Mouse (Mus musculus) limb, embryonic 14.5 days (tissue): ENCODE data around the gene Kcnab2. TPM values are rescaled to one million over a fixed set of nuclear protein-coding genes. Genes with fewer than 3 reads are reported as not detected.

ENCODE experiments used
- ATAC-seq: fragments of 200-750 bp; cut with Nextera tagmentation; 2 replicates; pipeline ENCODE4 v1.8.0; 2017; ENCODE audit warnings: low read depth, moderate number of reproducible peaks, moderate TSS enrichment; ENCODE audit not compliant: low FRiP score
- DNase-seq: peaks from one replicate; pipeline ENCODE4 v3.0.0-alpha.2; 2015; ENCODE audit warnings: low spot score
- H3K27ac ChIP-seq: fragments of 300-500 bp; sonication (generic); replicated peaks from 2 replicates; pipeline ENCODE4 v1.5.1; 2014; ENCODE audit warnings: low read depth, mild to moderate bottlenecking, low read length, moderate library complexity, mixed read lengths
- H3K27me3 ChIP-seq: fragments of 300-500 bp; sonication (generic); 2 replicates; pipeline ENCODE4 v1.6.1; 2014; ENCODE audit warnings: low read length, mixed read lengths; ENCODE audit not compliant: control insufficient read depth, insufficient read depth
- H3K36me3 ChIP-seq: fragments of 300-500 bp; sonication (generic); 2 replicates; pipeline ENCODE4 v1.6.1; 2014; ENCODE audit warnings: mild to moderate bottlenecking, low read length, moderate library complexity, mixed read lengths; ENCODE audit not compliant: control insufficient read depth, insufficient read depth
- H3K4me1 ChIP-seq: fragments of 300-500 bp; sonication (generic); 2 replicates; pipeline ENCODE4 v1.6.1; 2014; ENCODE audit warnings: antibody characterized with exemption, low read length, mixed read lengths; ENCODE audit not compliant: control insufficient read depth, insufficient read depth
- H3K4me2 ChIP-seq: fragments of 300-500 bp; sonication (generic); replicated peaks from 2 replicates; pipeline ENCODE4 v1.6.1; 2014; ENCODE audit warnings: low read depth, mild to moderate bottlenecking, low read length, moderate library complexity; ENCODE audit not compliant: severe bottlenecking
- H3K4me3 ChIP-seq: fragments of 300-500 bp; sonication (generic); replicated peaks from 2 replicates; pipeline ENCODE4 v1.5.1; 2014; ENCODE audit warnings: low read length
- H3K9ac ChIP-seq: fragments of 300-500 bp; sonication (generic); 2 replicates; pipeline ENCODE4 v1.6.1; 2014; ENCODE audit warnings: mild to moderate bottlenecking, low read depth, low read length, moderate library complexity; ENCODE audit not compliant: severe bottlenecking
- H3K9me3 ChIP-seq: fragments of 300-500 bp; sonication (generic); 2 replicates; pipeline ENCODE4 v1.6.1; 2016; ENCODE audit warnings: low read length; ENCODE audit not compliant: control insufficient read depth
- POLR2A ChIP-seq: fragments of 200-500 bp; IDR thresholded peaks from 2 replicates; pipeline ENCODE4 v1.8.0; 2012; ENCODE audit warnings: inconsistent platforms, mild to moderate bottlenecking, moderate library complexity, borderline replicate concordance; ENCODE audit not compliant: insufficient read depth, insufficient read length; ENCODE audit errors: extremely low read depth
- WGBS: fragments of 180-500 bp; shearing (Covaris S2); extraction: QIAGEN DNeasy Blood & Tissue Kit; methylation state at CpG from one replicate; pipeline ENCODE4 v1.1.7; 2014; 5-methylcytosine and 5-hydroxymethylcytosine counted together
- polyA plus RNA-seq, 2 experiments: library from polyadenylated mRNA; depleted of rRNA in 1 of 2; stranded (reverse) in 1 of 2; unstranded in 1 of 2; fragments of >200 nt; fragmentation: Nextera tagmentation in 1 of 2; extraction: Ambion mirVana in 1 of 2; gene quantifications; 2 replicates each; pipeline versions ENCODE4 v1.2.1 to v1.2.3; 2012 to 2014

Gene Kcnab2
- polyA plus RNA-seq, 2 experiments = 4.6 to 7.2 TPM

DNA sequence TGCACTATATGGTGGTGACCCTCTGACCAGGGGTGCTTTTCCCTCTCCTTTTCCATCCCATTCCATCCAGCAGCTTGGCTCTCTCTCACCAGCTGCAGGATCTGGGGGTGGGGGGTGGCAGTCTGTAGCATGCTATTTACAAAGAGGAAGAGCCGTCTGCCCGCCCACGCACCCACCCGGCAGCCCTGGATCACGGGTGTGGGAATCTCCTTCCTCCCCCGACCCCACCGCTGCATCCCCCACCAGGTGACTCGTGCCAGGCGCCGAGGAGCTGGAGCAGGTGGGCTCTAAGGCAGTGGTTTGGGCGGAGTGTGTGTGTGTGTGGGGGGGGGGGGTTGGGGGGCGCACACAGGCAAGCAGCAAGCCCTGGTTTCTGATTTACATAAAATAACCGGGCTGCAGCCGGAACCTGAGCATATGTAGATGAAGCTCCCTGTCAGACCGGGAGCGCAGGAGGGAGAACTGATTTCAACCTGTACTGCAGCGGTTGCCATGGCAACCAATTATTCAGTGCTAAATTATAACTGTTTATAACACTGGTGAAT, 127.8 kb downstream of the Kcnab2 start:
- no peak overlapping the region for H3K4me3 ChIP-seq
- H3K4me1 ChIP-seq = no peaks in the 10 kb centered on the region
- no peaks in the 10 kb centered on the region for H3K9me3 ChIP-seq
- 7% methylated on average over 16 of the region's 17 CpGs for WGBS
- H3K27me3 ChIP-seq = peaks cover 25% of the 10 kb centered on the region
- ATAC-seq (peak; percentile 44; the same call in 1 of the 2 replicates), DNase-seq (peak; percentile 39)
- H3K36me3 ChIP-seq = no peaks in the 10 kb centered on the region
- H3K27ac ChIP-seq = no peak overlapping the region
- no peak overlapping the region for H3K4me2 ChIP-seq
- TF ChIP-seq POLR2A = no peak
- H3K9ac ChIP-seq = no peak overlapping the region

DNA sequence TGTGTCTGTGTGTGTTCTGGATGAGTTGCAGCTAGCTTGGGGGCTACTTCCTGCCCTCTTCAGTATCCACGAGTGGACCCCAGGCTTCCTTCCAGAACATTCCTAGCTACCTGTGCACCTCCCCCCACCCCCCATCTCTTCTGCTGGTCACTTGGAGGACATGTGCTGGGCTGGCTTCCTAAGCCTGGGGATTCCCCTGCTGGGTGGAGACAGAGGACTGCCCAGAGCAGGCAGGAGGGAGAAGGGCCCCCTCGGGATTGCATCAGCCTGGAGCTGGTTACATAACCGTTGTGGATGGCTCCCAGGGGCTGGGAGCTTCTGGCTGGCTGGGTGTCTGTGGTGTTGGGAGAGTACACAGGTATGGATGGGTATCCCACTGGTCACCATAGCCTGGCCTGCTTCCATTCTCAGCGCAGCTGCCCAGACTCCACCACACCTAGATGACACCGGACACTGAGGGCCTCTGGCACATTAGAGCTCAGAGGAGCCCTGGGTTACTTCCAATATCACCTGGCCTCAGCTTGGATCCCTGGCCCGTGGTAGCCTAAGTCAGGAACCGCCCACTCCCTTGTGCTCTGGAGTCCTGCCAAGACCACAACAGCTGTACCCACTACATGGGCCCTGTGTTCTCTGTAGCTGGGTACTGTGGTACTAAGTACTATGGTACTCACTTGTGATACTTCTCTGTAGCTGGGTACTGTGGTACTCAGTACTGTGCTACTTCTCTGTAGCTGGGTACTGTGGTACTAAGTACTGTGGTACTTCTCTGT, 132.4 kb downstream of the Kcnab2 start:
- 47% methylated on average over 7 of the region's 7 CpGs for WGBS
- H3K27me3 ChIP-seq = peaks cover 26% of the 10 kb centered on the region

DNA sequence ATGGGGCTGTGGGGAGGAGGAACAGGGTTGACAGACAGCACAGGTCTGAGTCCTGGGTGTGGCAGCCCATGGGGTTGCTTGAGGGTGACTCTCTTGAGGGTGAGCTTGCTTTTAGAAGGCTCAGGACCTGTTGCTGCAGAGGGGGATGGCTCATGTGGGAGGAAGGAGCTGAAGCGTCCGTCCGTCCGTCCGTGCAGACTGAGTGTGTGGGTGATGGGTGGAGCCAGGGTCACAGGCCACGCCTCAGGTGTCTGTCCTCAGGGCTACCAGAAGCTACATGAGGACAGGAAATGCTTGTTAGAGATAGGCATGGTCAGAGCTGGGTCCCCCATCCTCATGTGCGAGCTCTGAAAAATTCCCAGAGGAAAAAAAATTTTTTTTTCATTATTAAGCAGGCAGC, 133.0 kb downstream of the Kcnab2 start:
- no peak for TF ChIP-seq POLR2A
- no peaks in the 10 kb centered on the region for H3K36me3 ChIP-seq

More for the DNA sequence above, 132.4 kb downstream of the Kcnab2 start:
- no peak for TF ChIP-seq POLR2A
- ATAC-seq (no peak), DNase-seq (no peak)
- Histone ChIP-seq H3K36me3 (no peaks in the 10 kb centered on the region), H3K4me1 (no peaks in the 10 kb centered on the region), H3K9me3 (no peaks in the 10 kb centered on the region), H3K4me2 (no peak overlapping the region), H3K27ac (no peak overlapping the region), H3K9ac (no peak overlapping the region), H3K4me3 (no peak overlapping the region)

DNA sequence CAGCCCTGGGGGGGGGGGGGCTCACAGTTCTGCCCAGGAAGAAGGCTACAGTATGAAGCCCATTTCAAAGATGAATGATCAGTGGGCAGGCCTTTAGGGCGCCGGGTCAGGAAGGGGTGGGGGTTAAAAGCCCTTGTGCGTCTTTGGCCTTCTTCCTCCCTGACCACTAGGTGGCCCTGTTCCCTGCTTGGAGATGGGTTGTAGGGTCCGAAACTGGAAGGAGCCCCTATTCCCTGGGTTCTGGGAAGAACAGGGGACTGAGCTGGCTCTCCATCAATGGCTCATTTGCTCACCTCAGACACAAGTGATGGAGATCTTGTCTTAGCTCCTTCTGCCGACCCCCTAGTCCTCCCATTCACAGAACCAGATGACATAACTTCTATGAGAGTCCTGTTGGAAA, 134.4 kb downstream of the Kcnab2 start:
- no peak for DNase-seq
- H3K4me3 ChIP-seq = no peak overlapping the region
- no peak for TF ChIP-seq POLR2A
- H3K4me2 ChIP-seq = no peak overlapping the region
- peaks cover 34% of the 10 kb centered on the region for H3K27me3 ChIP-seq
- 12% methylated on average over 5 of the region's 5 CpGs for WGBS
- H3K9ac ChIP-seq = no peak overlapping the region
- no peak for ATAC-seq
- H3K27ac ChIP-seq = no peak overlapping the region
- no peaks in the 10 kb centered on the region for H3K9me3 ChIP-seq
- peaks cover 8% of the 10 kb centered on the region for H3K4me1 ChIP-seq
- no peaks in the 10 kb centered on the region for H3K36me3 ChIP-seq

More for the DNA sequence above, 133.0 kb downstream of the Kcnab2 start:
- H3K9ac ChIP-seq = no peak overlapping the region
- H3K27ac ChIP-seq = no peak overlapping the region
- H3K9me3 ChIP-seq = no peaks in the 10 kb centered on the region
- H3K4me2 ChIP-seq = no peak overlapping the region
- H3K4me1 ChIP-seq = peaks cover under 1% of the 10 kb centered on the region
- peaks cover 26% of the 10 kb centered on the region for H3K27me3 ChIP-seq
- H3K4me3 ChIP-seq = no peak overlapping the region
- no peak for DNase-seq
- WGBS = 61% methylated on average over 7 of the region's 7 CpGs
- ATAC-seq = no peak

Other genes starting within 250 kb of the Kcnab2 start
- gene Gpr153, start 203.6 kb downstream of the Kcnab2 start, polyA plus RNA-seq (2012; rRNA removed) = 56.5 and 79.5 TPM in 2 replicates
- 28.6 and 33.0 TPM in 2 replicates for gene Gpr153, start 203.6 kb downstream of the Kcnab2 start, polyA plus RNA-seq (2014; fragmentation: Nextera tagmentation; extraction: Ambion mirVana)
- 0.03 and 0.13 TPM in 2 replicates for gene Hes3, start 186.2 kb downstream of the Kcnab2 start, polyA plus RNA-seq (2012; rRNA removed)
- not detected in 2 replicates for gene Hes3, start 186.2 kb downstream of the Kcnab2 start, polyA plus RNA-seq (2014; fragmentation: Nextera tagmentation; extraction: Ambion mirVana)
- gene Icmt, start 180.6 kb downstream of the Kcnab2 start, polyA plus RNA-seq (2012; rRNA removed) = 26.6 and 30.7 TPM in 2 replicates
- 27.6 and 32.7 TPM in 2 replicates for gene Icmt, start 180.6 kb downstream of the Kcnab2 start, polyA plus RNA-seq (2014; fragmentation: Nextera tagmentation; extraction: Ambion mirVana)
- 0.92 and 1.1 TPM in 2 replicates for gene Rnf207, start 158.9 kb downstream of the Kcnab2 start, polyA plus RNA-seq (2012; rRNA removed)
- 0.39 and 0.50 TPM in 2 replicates for gene Rnf207, start 158.9 kb downstream of the Kcnab2 start, polyA plus RNA-seq (2014; fragmentation: Nextera tagmentation; extraction: Ambion mirVana)
- gene Rpl22, start 152.1 kb downstream of the Kcnab2 start, polyA plus RNA-seq (2012; rRNA removed) = 296 and 760 TPM in 2 replicates
- 422 and 460 TPM in 2 replicates for gene Rpl22, start 152.1 kb downstream of the Kcnab2 start, polyA plus RNA-seq (2014; fragmentation: Nextera tagmentation; extraction: Ambion mirVana)
- gene Chd5, start 139.2 kb downstream of the Kcnab2 start, polyA plus RNA-seq (2012; rRNA removed) = 0.72 and 0.83 TPM in 2 replicates
- 0.07 and 0.54 TPM in 2 replicates for gene Chd5, start 139.2 kb downstream of the Kcnab2 start, polyA plus RNA-seq (2014; fragmentation: Nextera tagmentation; extraction: Ambion mirVana)
- gene Nphp4, start 1.2 kb downstream of the Kcnab2 start, polyA plus RNA-seq (2012; rRNA removed) = 4.6 and 6.9 TPM in 2 replicates
- gene Nphp4, start 1.2 kb downstream of the Kcnab2 start, polyA plus RNA-seq (2014; fragmentation: Nextera tagmentation; extraction: Ambion mirVana) = 2.2 and 3.1 TPM in 2 replicates